Mouse (Mus musculus): ENCODE data around the gene Pnpt1.

DNA sequence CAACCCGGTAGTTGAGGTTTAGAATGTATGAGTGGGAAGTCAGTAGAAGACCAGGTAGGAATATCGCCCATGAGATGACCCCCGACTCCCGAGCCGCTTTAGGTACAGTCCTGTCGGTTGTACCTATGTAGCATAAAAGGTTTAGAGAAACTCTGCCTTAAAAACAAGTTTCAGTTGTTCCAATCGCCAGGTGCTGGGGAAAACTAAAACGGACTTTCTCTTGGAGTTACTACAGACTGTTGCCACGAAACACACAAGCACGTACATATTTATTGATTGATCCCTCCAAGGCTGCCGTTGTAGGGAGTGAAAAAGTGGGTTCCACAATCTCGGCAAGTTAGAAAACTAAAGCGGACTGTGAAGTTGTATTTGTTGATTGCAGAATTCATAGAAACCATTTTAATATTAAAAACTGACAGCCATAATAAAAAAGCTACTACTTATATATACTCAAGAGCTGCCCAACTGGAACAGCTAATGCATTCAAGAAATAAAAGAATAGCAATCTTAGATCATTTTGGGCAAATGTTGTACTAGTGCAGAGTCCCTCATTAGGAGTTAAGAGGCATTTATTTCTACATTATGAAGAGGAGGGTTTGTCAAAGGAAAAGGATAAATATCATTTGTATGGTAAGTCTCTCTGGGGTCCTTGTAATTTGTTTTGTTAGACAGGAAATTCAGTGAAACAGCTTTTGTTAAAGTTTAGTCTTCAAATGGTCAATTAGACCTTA, 43.3 kb downstream of the Pnpt1 start:
- TF ChIP-seq POLR2A (IDR thresholded peaks at IDR 0.05; ENCODE audit: borderline replicate concordance, control insufficient read depth, low read depth, low read length) (no peak), CTCF (IDR thresholded peaks at IDR 0.05; ENCODE audit: control insufficient read depth, insufficient read depth, low read length) (no peak)
